Mouse (Mus musculus): Measurements from ENCODE around the gene Blcap.

Gene Blcap

DNA sequence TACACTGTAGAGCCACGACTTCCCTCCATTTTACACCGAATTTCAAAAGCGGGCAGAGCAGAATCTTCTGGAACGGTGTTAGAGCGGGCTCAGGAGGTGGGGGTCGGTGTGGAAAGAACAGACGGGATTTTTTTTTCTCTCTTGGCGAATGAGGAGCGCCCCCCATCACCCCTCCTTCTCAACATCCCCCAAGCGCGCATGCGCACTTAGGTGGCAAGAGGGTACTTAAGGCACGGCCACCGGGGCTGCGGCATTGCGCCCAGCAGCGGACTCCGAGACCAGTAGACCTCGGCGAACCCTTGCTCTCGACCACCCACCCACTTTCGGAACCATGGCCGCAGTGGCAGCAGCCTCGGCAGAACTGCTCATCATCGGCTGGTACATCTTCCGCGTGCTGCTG lies 11.2 kb downstream of the Blcap start, which contains the start of gene Nnat:
Nnat (plus strand) TSS at position 221 of the 400 bp plus-strand sequence.
- peak in 1 of 2 experiments; percentile 17 for DNase-seq (ENCODE audit: low spot score in 2 of 2)

DNA sequence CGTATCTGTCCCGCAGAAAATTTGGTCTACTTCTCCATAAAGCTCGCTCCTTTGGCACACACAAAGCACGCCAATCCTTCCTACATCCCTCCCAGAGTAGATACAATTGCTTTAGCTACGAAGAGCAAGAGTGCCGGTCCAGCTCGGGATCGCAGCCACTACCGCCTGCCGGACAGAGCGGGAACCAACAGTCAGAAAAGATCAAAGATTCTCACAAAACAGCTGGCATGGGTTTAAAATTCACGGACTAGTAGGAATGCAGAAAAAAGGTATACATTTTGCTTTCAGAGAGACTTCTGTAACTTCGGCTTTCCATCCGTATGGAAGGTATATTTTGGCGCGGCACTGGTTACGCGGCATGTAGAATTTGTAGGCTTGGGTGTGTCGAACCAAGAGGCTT lies 11.6 kb downstream of the Blcap start:
- no peak for DNase-seq (ENCODE audit: low spot score in 2 of 2)

GRCm38 (mm10) chr2:157558520-157558919 lies 12.6 kb downstream of the Blcap start:
- DNase-seq (ENCODE audit: low spot score in 2 of 2), result no peak

GRCm38 (mm10) chr2:157558051-157558450 lies 13.0 kb downstream of the Blcap start:
- DNase-seq (ENCODE audit: low spot score in 2 of 2), result no peak

GRCm38 (mm10) chr2:157556074-157556698 lies 14.9 kb downstream of the Blcap start:
- DNase-seq (ENCODE audit: low spot score in 2 of 2), result no peak

DNA sequence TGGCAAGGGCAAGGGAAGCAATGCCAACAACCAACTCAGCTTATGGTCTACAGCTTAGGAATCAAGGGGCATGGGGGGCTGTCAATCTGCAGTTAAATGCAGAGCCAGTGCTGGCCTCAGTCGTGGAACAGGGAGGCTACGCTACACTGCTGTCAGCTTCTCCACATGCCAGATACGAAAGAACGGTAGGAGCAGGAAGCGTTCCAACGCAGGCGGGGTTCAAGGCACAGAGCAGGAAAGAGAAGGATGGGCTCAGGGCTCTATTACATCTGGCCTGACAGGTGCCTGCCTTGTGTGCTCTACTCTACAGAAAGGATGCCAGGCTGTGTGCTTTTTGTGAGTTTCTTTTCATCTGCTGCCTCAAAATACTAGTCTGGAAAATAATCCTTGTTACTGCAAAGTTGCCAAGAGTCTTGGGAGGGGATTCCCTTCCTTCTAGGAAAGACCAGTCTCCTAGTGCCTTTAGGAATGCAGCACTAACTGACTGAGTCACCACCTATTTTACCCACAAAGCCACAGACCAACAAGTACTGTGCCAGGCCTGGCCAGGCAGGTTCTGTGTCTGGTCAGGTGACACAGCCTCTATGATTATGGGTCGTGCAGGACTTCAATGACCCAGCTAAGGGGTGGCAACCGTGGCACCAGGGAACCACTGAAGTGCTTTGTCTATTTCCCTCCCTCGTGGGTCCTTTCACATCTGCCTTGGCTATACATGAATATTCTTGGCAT lies 18.8 kb downstream of the Blcap start:
- DNase-seq (ENCODE audit: low spot score in 2 of 2), result no peak

- no peak for DNase-seq (ENCODE audit: low spot score in 2 of 2)
Measured at GRCm38 (mm10) chr2:157550292-157550691, 20.8 kb downstream of the Blcap start.

DNA sequence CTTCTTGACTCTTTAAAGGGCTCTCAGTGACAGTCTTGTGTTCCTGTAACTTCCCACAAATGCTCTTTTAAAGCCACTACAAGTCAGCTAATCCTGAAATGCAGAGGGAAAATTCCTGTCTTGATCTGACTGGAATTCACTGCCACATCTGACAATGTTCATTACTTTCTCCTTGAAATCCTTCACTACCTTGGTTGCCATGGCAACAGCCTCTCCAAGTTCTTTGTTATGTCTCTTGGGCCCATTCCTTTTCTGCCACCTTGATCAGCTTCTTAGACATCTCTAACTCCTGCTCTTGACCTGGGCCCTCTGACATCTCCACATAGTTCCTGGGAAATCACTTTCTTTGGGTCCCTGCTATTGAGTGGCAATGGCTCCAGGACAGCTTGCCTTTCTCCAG lies 24.4 kb downstream of the Blcap start:
- no peak for DNase-seq (ENCODE audit: low spot score in 2 of 2)

GRCm38 (mm10) chr2:157544333-157544888 lies 26.7 kb downstream of the Blcap start:
- DNase-seq (ENCODE audit: low spot score in 2 of 2), result no peak

GRCm38 (mm10) chr2:157542415-157542814 lies 28.7 kb downstream of the Blcap start:
- no peak for DNase-seq (ENCODE audit: low spot score in 2 of 2)

DNA sequence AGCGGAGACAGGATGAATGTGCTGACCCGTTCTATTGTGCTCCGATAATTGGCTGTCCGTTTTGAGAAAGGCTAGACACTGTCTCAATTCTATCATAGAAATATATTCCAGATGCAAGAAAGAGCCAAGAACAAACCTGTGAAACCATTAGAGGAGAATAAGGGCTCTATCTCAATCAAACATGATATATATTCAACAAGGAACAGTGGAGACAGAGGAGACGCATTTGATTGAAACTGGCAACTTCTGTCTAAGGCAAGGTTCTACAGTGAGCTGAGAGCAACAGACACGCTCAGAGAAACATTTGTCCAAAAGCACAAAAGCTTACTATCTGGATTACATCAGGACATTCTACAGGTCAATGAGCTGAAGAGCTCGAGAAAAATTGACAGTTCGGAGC lies 29.4 kb downstream of the Blcap start:
- DNase-seq (ENCODE audit: low spot score in 2 of 2), result no peak

GRCm38 (mm10) chr2:157540953-157541569 lies 30.0 kb downstream of the Blcap start:
- no peak for DNase-seq (ENCODE audit: low spot score in 2 of 2)

DNA sequence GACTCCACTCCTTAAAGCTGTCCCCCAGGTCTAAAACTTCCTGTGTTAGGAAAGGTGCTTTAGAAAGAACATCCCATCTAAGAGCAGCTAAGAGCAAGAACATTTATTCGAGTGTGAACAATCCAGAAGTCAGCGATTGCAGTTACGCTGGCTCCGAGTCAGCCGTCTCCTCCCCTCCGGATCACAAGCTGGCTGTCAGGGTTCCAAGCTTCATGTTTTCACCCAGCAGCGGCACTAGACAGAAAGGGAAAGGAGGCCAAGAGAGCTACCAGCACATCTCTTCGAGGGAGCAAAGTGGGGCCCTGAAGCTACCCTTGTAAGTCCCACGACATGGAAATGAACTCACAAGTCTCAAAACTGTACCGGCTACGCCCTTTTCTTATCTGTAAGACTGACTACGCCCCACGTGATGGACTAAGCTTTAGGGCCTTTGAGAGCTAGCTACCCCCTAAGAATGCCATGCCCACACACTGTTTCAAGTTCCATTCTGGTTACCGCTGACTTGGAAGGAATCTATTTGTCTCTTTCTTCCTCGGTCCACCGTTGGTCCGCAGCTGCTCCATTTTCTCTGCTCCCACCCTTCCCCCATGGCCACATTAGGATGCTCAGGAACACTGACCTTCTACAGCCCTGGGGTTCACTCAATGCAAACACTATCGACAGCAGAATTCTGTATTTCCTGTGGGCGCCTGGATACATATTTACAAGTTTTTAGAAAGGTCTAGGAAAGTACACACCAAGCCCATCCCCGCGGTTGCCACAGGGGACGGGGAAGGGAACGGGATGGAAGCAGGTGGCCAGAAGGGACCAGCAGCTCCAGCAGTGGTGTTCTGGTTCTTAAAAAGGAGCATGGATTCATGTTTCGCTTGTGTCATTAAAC lies 30.8 kb downstream of the Blcap start:
- no peak for DNase-seq (ENCODE audit: low spot score in 2 of 2)

DNA sequence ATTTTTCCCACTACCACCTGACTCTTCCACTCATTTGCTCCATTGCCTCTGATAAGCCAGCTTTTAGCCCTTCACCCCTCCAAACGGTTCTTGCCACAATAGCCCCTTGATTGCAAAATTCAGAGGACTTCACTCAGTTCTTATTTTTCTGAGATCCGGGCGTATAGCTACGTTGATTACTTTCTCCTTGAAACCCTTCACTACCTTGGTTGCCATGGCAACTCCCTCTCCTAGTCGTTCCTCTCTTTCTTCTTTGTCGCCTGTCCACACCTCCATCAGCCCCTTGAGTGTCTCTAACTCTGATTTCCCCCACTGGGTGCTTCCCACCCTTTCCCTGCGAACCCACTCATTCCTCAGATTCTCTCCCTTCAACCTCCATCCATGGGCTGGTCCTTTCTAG lies 34.0 kb downstream of the Blcap start:
- no peak for DNase-seq (ENCODE audit: low spot score in 2 of 2)

DNA sequence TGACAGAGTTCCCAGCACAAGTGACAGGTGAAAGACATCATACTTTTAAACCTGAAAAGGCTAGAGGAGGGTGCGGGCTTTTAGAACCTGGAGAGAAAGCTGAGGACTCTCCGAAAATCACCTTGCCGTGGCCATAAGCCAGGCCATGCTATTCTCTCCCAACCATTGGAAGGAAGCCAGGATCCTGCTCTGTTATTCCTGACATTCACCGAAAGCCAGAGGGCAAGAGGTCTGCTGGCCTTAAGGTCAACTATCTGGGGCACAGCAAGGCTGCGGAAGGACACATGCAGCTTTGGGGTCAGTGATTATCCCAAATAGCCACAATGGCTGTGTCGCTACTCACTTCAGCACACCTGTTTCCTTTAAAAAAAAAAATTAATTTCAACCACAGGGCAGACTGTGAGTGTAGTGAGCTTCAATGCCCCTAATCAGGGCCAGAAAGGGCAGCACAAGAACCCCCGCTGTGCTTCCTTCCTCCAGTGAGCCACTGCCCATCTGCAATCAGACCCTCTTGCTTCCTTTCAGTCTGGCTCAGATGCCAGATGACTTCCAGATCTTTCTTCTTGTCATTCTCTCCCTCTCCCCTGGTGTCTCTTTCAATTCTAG lies 34.5 kb downstream of the Blcap start:
- no peak for DNase-seq (ENCODE audit: low spot score in 2 of 2)

- no peak for DNase-seq (ENCODE audit: low spot score in 2 of 2)
Measured at GRCm38 (mm10) chr2:157534163-157534562, 36.9 kb downstream of the Blcap start.

DNA sequence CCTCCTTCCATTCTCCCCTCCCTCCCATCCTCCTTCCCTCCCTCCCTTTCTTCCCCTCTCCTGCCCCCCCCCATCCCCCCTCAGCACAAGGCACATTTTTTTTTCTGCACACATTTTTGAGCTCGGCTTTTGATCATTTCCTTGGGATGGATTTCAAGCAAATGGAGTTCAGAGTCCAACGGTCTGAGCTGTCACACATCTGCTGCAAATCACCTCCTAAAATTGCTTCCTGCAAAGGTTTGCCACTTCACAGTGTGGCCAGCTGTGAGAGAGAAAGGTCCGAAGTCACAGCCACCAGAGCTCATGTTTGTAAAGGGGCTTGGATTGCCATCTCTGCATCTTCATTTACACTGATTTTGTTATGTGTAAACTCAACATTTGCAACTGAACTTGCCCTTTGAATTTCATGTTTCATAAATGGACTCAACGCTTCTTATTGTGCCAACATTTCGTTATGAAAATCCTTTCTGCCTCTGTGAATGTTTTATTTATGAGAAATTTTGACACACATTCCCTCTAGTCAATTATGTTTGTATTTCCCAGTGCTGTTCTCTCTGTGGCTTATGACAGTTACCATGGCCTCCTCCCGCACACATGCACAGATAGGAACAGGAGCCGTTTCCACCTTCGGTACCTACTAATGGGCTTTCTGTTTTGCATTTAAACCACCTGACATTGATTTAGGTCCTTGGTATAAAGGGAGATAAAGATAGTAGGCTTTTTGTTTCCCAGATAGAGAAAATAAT lies 39.2 kb downstream of the Blcap start:
- DNase-seq (ENCODE audit: low spot score in 2 of 2), result no peak

GRCm38 (mm10) chr2:157530056-157530955 lies 40.8 kb downstream of the Blcap start:
- DNase-seq (ENCODE audit: low spot score in 2 of 2), result no peak

DNA sequence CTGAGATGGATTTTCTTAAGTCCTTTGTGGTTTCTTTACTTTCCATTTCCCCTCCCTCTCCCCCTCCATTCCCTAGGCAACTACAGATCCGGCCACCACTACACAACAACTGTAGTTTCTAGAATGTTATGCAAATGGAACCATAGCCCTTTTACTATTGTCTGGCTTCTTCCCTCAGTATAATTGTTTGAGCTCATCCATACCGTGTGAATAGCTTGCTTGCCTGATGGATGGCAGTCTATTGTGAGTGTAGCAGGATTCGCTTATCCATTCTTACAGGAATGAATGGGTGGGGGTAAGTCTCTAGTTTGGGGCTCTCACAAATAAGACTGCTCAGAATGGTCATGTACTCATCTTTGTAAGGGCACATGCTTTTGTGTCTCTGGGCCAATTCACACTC lies 48.5 kb downstream of the Blcap start:
- DNase-seq (ENCODE audit: low spot score in 2 of 2), result no peak

DNA sequence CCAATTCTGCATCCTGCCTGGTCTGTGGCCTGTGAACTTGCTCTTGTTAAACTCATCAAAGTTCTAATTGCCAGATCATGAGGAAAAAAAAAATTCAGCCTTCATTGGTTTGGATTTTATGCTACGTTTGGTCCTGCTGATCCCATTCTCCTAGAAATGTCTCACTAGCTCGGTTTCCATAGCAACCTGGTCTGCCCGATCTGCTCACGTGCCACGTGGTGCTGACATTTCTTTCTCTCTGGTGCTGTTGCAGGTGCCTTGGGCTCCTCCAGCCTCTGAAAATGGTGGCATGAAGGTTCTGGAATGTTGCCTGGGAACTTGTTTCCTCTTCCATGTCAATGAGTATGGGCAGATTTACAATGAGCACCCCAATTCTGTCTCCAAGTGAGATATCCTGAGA lies 50.6 kb downstream of the Blcap start:
- DNase-seq (ENCODE audit: low spot score in 2 of 2), result no peak

All from spleen, postnatal 10 days (tissue).